Mouse (Mus musculus) myocyte (in vitro differentiated cells): ENCODE data around the gene Rbm18. TPM values are rescaled to one million over a fixed set of nuclear protein-coding genes. Genes with fewer than 3 reads are reported as not detected.

Source experiments
- H3K27me3 ChIP-seq: one replicate; pipeline ENCODE4 v1.6.1; 2011; ENCODE audit not compliant: control insufficient read depth, insufficient read depth, insufficient read length
- H3K36me3 ChIP-seq: one replicate; pipeline ENCODE4 v1.6.1; 2011; ENCODE audit not compliant: control insufficient read depth, insufficient read depth
- H3K4me2 ChIP-seq: one replicate; pipeline ENCODE4 v1.6.1; 2011; ENCODE audit warnings: low read depth, control low read depth
- H3K4me3 ChIP-seq: one replicate; pipeline ENCODE4 v1.5.1; 2011; ENCODE audit warnings: mild to moderate bottlenecking, control low read depth, moderate library complexity
- H3K79me2 ChIP-seq: one replicate; pipeline ENCODE4 v1.6.1; 2011; ENCODE audit not compliant: control insufficient read depth, insufficient read depth
- H3ac ChIP-seq: one replicate; pipeline ENCODE4 v1.6.1; 2011; ENCODE audit not compliant: control insufficient read depth, insufficient read length
- CEBPB ChIP-seq: IDR thresholded peaks from 2 replicates; pipeline ENCODE4 v1.6.1; 2011; ENCODE audit warnings: mild to moderate bottlenecking, moderate library complexity; ENCODE audit not compliant: poor library complexity, insufficient read depth, severe bottlenecking
- E2F4 ChIP-seq: IDR thresholded peaks from one replicate; pipeline ENCODE4 v1.6.1; 2011; ENCODE audit warnings: mild to moderate bottlenecking, control low read depth, moderate library complexity; ENCODE audit not compliant: insufficient read depth
- MAX ChIP-seq: IDR thresholded peaks from one replicate; pipeline ENCODE4 v1.6.1; 2011; ENCODE audit warnings: low read depth, mild to moderate bottlenecking, control low read depth
- MYOD1 ChIP-seq, 3 experiments: IDR thresholded peaks; one replicate each; pipeline ENCODE4 v1.6.1; 2011; ENCODE audit warnings: control low read depth in 2 of 3, low read depth in 2 of 3, mild to moderate bottlenecking in 2 of 3, moderate library complexity in 1 of 3; ENCODE audit not compliant: insufficient read length in 2 of 3, control insufficient read depth in 1 of 3
- MYOG ChIP-seq, 3 experiments: IDR thresholded peaks; one replicate each; pipeline ENCODE4 v1.6.1; 2011; ENCODE audit warnings: control low read depth in 2 of 3, low read depth in 2 of 3, mild to moderate bottlenecking in 2 of 3; ENCODE audit not compliant: insufficient read length in 2 of 3, control insufficient read depth in 1 of 3, insufficient read depth in 1 of 3
- POLR2A ChIP-seq: IDR thresholded peaks from one replicate; pipeline ENCODE4 v1.6.1; 2011; ENCODE audit warnings: low read depth, mild to moderate bottlenecking, control low read depth, moderate library complexity; ENCODE audit not compliant: insufficient read length
- POLR2AphosphoS2 ChIP-seq: IDR thresholded peaks from one replicate; pipeline ENCODE4 v1.6.1; 2011; ENCODE audit warnings: low read depth, control low read depth; ENCODE audit not compliant: insufficient read length
- REST ChIP-seq: IDR thresholded peaks from one replicate; pipeline ENCODE4 v1.6.1; 2011; ENCODE audit warnings: mild to moderate bottlenecking, control low read depth, moderate library complexity; ENCODE audit not compliant: insufficient read depth, insufficient read length
- SRF ChIP-seq: IDR thresholded peaks from one replicate; pipeline ENCODE4 v1.6.1; 2011; ENCODE audit warnings: low read depth; ENCODE audit not compliant: control insufficient read depth, insufficient read length
- TCF12 ChIP-seq: IDR thresholded peaks from one replicate; pipeline ENCODE4 v1.6.1; 2011; ENCODE audit warnings: mild to moderate bottlenecking, control low read depth; ENCODE audit not compliant: poor library complexity, insufficient read depth, severe bottlenecking
- TCF3 ChIP-seq: IDR thresholded peaks from one replicate; pipeline ENCODE4 v1.6.1; 2011; ENCODE audit warnings: low read depth, control low read depth; ENCODE audit not compliant: insufficient read length
- USF1 ChIP-seq: IDR thresholded peaks from one replicate; pipeline ENCODE4 v1.6.1; 2011; ENCODE audit warnings: low read depth, mild to moderate bottlenecking, control low read depth, moderate library complexity
- polyA plus RNA-seq: library from polyadenylated mRNA; unstranded; fragments of >200 nt; fragmentation: generic; extraction: Trizol; gene quantifications from one replicate; pipeline ENCODE4 v1.2.1, GENCODE M21; 2012; ENCODE audit warnings: missing spikeins

The Rbm18 gene
- polyA plus RNA-seq, 1 experiment = 30.2 TPM

- no peak overlapping the region for H3ac ChIP-seq
- H3K79me2 ChIP-seq = no peaks in the 10 kb centered on the region
- no peak overlapping the region for H3K4me2 ChIP-seq
- H3K36me3 ChIP-seq = peaks cover 63% of the 10 kb centered on the region
- H3K4me3 ChIP-seq = no peak overlapping the region
- no peaks in the 10 kb centered on the region for H3K27me3 ChIP-seq
- no peak for TF ChIP-seq MAX
- no peak for TF ChIP-seq TCF3
- no peak for TF ChIP-seq TCF12
- no peak for TF ChIP-seq MYOD1 (IDR thresholded peaks at IDR 0.05; ENCODE audit: control insufficient read depth in 1 of 3, insufficient read length in 2 of 3, low read depth in 2 of 3)
- no peak for TF ChIP-seq CEBPB
- TF ChIP-seq USF1 = no peak
- TF ChIP-seq REST = no peak
- no peak for TF ChIP-seq POLR2A
- no peak for TF ChIP-seq E2F4
- no peak for TF ChIP-seq MYOG (IDR thresholded peaks at IDR 0.05; ENCODE audit: control insufficient read depth in 1 of 3, insufficient read depth in 1 of 3, insufficient read length in 2 of 3, low read depth in 2 of 3)
- no peak for TF ChIP-seq POLR2AphosphoS2
- TF ChIP-seq SRF = no peak
Measured at GRCm38 (mm10) chr2:36127973-36128372, 8.6 kb downstream of the Rbm18 start.

GRCm38 (mm10) chr2:36126795-36127429 is 9.7 kb downstream of the Rbm18 start:
- Histone ChIP-seq H3K36me3 (peaks cover 61% of the 10 kb centered on the region), H3ac (no peak overlapping the region), H3K4me2 (no peak overlapping the region), H3K4me3 (no peak overlapping the region), H3K27me3 (no peaks in the 10 kb centered on the region), H3K79me2 (no peaks in the 10 kb centered on the region)
- no peak for TF ChIP-seq USF1
- no peak for TF ChIP-seq TCF3
- no peak for TF ChIP-seq SRF
- TF ChIP-seq REST = no peak
- TF ChIP-seq POLR2A = no peak
- TF ChIP-seq MYOD1 (IDR thresholded peaks at IDR 0.05; ENCODE audit: control insufficient read depth in 1 of 3, insufficient read length in 2 of 3, low read depth in 2 of 3) = no peak
- TF ChIP-seq CEBPB = no peak
- TF ChIP-seq POLR2AphosphoS2 = no peak
- TF ChIP-seq TCF12 = no peak
- TF ChIP-seq MAX = no peak
- TF ChIP-seq E2F4 = no peak
- no peak for TF ChIP-seq MYOG (IDR thresholded peaks at IDR 0.05; ENCODE audit: control insufficient read depth in 1 of 3, insufficient read depth in 1 of 3, insufficient read length in 2 of 3, low read depth in 2 of 3)

- no peak overlapping the region for H3ac ChIP-seq
- no peak overlapping the region for H3K4me2 ChIP-seq
- no peak overlapping the region for H3K4me3 ChIP-seq
- H3K79me2 ChIP-seq = no peaks in the 10 kb centered on the region
- H3K27me3 ChIP-seq = no peaks in the 10 kb centered on the region
- TF ChIP-seq USF1 = no peak
- no peak for TF ChIP-seq MAX
- no peak for TF ChIP-seq SRF
- no peak for TF ChIP-seq POLR2AphosphoS2
- TF ChIP-seq CEBPB = no peak
- TF ChIP-seq MYOD1 (IDR thresholded peaks at IDR 0.05; ENCODE audit: control insufficient read depth in 1 of 3, insufficient read length in 2 of 3, low read depth in 2 of 3) = no peak
- TF ChIP-seq TCF12 = no peak
- TF ChIP-seq REST = no peak
- H3K36me3 ChIP-seq = peaks cover 22% of the 10 kb centered on the region
Measured at GRCm38 (mm10) chr2:36112632-36113031, 23.9 kb downstream of the Rbm18 start.

GRCm38 (mm10) chr2:36108615-36109014 is 28.0 kb downstream of the Rbm18 start:
- no peak overlapping the region for H3ac ChIP-seq
- no peak overlapping the region for H3K4me3 ChIP-seq
- H3K36me3 ChIP-seq = no peaks in the 10 kb centered on the region
- TF ChIP-seq SRF = no peak
- TF ChIP-seq TCF3 = no peak
- TF ChIP-seq CEBPB = no peak
- TF ChIP-seq MYOD1 (IDR thresholded peaks at IDR 0.05; ENCODE audit: control insufficient read depth in 1 of 3, insufficient read length in 2 of 3, low read depth in 2 of 3) = no peak
- no peak for TF ChIP-seq POLR2A
- TF ChIP-seq POLR2AphosphoS2 = no peak
- no peak for TF ChIP-seq USF1
- TF ChIP-seq MYOG (IDR thresholded peaks at IDR 0.05; ENCODE audit: control insufficient read depth in 1 of 3, insufficient read depth in 1 of 3, insufficient read length in 2 of 3, low read depth in 2 of 3) = no peak
- TF ChIP-seq TCF12 = no peak
- TF ChIP-seq E2F4 = no peak
- TF ChIP-seq REST = no peak
- no peak for TF ChIP-seq MAX
- H3K79me2 ChIP-seq = no peaks in the 10 kb centered on the region
- no peak overlapping the region for H3K4me2 ChIP-seq
- no peaks in the 10 kb centered on the region for H3K27me3 ChIP-seq
